Mouse (Mus musculus): ENCODE results near the gene Clip2.

DNA sequence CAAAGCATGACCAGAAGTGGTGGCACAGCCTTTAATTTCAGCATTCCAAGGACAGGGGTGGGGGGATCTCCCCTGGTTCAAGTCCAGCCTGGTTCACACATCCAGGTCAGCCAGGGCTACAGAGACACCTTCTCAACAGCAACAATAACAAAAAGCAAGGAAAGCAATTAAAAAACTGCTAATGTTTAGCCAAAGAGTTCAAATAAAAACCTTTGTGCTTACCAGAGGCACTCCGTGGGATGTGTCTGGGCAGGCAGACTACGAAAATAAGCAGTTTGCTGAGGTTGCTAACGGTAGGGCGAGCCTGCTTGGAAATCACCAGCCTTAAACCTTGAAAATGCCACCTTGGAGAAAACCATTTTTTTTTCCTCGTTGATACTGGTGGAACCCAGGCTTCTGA is 28.9 kb upstream of the Clip2 start, which contains the start of gene Rfc2:
- TF ChIP-seq CTCF (IDR thresholded peaks at IDR 0.05; ENCODE audit: insufficient read depth, low read depth, low read length) (no peak), POLR2A (IDR thresholded peaks at IDR 0.05; ENCODE audit: insufficient read depth, low read depth, low read length) (no peak)
